ENCODE assay signal across 31 mouse cellular contexts in genomic region chr3:67232617-67233241, GRCm38 (mm10).
DNase-seq lines count a peak whose midpoint lies in the region; ATAC-seq and TF ChIP-seq lines count a peak whose summit lies in the region.
"Had no signal": no experiment of that assay in that cellular context is flagged by ENCODE, and none has a peak within 500 bp of the region (broad histone marks: within the 10 kb centered on the region; RNA-seq: fewer than 3 reads in every experiment).

No protein-coding gene starts in this region.

- 65% methylated on average over 3 of the region's 3 CpGs for WGBS in liver, adult 2 months
- 66% methylated on average over 3 of the region's 3 CpGs for WGBS in liver, postnatal 0 days (ENCODE audit: insufficient replicate concordance)
- WGBS in midbrain, embryonic 12.5 days = 20% methylated on average over 3 of the region's 3 CpGs
- 21% methylated on average over 3 of the region's 3 CpGs for WGBS in midbrain, embryonic 16.5 days

- H3K36me3 ChIP-seq in liver, adult 2 months (ENCODE audit: control insufficient read depth, insufficient read depth, low read length) = no peaks in the 10 kb centered on the region
- H3K36me3 ChIP-seq in liver, postnatal 0 days (replicated peaks; ENCODE audit: insufficient read depth, low read length) = no peaks in the 10 kb centered on the region
- H3K36me3 ChIP-seq in midbrain, embryonic 12.5 days = no peaks in the 10 kb centered on the region
- H3K36me3 ChIP-seq in midbrain, embryonic 16.5 days (ENCODE audit: control insufficient read depth, insufficient read depth, low read length) = no peaks in the 10 kb centered on the region
- H3K36me3 ChIP-seq: embryonic facial prominence, embryonic 10.5 days; embryonic facial prominence, embryonic 13.5 days; G1E; heart, embryonic 12.5 days; heart, embryonic 15.5 days; hindbrain, embryonic 10.5 days; hindbrain, embryonic 15.5 days had no signal

- no peaks in the 10 kb centered on the region for H3K4me1 ChIP-seq in liver, adult 2 months (ENCODE audit: control insufficient read depth, insufficient read depth, low read length)
- H3K4me1 ChIP-seq in liver, postnatal 0 days (ENCODE audit: insufficient read depth) = no peaks in the 10 kb centered on the region
- no peaks in the 10 kb centered on the region for H3K4me1 ChIP-seq in midbrain, embryonic 12.5 days
- H3K4me1 ChIP-seq in midbrain, embryonic 16.5 days (ENCODE audit: control insufficient read depth, insufficient read depth, low read length) = peaks cover 2% of the 10 kb centered on the region; the same call in 1 of the 2 replicates
- H3K4me1 ChIP-seq: embryonic facial prominence, embryonic 10.5 days; embryonic facial prominence, embryonic 13.5 days; heart, embryonic 12.5 days; heart, embryonic 15.5 days; hindbrain, embryonic 10.5 days; hindbrain, embryonic 15.5 days had no signal

- no peaks in the 10 kb centered on the region for H3K9me3 ChIP-seq in liver, postnatal 0 days (ENCODE audit: low read length)
- no peaks in the 10 kb centered on the region for H3K9me3 ChIP-seq in midbrain, embryonic 12.5 days
- H3K9me3 ChIP-seq in midbrain, embryonic 16.5 days (replicated peaks; ENCODE audit: control insufficient read depth, low read length, poor library complexity, severe bottlenecking) = no peaks in the 10 kb centered on the region
- H3K9me3 ChIP-seq: embryonic facial prominence, embryonic 10.5 days; embryonic facial prominence, embryonic 13.5 days; forebrain, embryonic 13.5 days; G1E; heart, embryonic 12.5 days; heart, embryonic 15.5 days; hindbrain, embryonic 10.5 days; hindbrain, embryonic 15.5 days had no signal

- H3K9ac ChIP-seq in liver, adult 2 months (ENCODE audit: low read depth, low read length) = no peak overlapping the region
- H3K9ac ChIP-seq in liver, postnatal 0 days (replicated peaks) = no peak overlapping the region
- H3K9ac ChIP-seq in midbrain, embryonic 12.5 days (replicated peaks) = no peak overlapping the region
- H3K9ac ChIP-seq in midbrain, embryonic 16.5 days (ENCODE audit: low read depth, low read length) = no peak overlapping the region
- H3K9ac ChIP-seq: embryonic facial prominence, embryonic 13.5 days; forebrain, embryonic 13.5 days; forebrain, postnatal 0 days; heart, embryonic 12.5 days; heart, embryonic 15.5 days; hindbrain, embryonic 15.5 days had no signal

- peak; percentile 2 for DNase-seq in embryo, embryonic 11 days
- no peak for DNase-seq in embryo, embryonic 9.5 days (ENCODE audit: extremely low spot score)
- DNase-seq in liver, adult 2 months (ENCODE audit: extremely low read depth, low read depth, low spot score) = peak; percentile 63
- no peak for DNase-seq in liver, postnatal 0 days
- DNase-seq in mesoderm, embryonic 11.5 days (ENCODE audit: low read depth, low spot score) = peak; percentile 5
- DNase-seq: adrenal gland, postnatal 10 days; adrenal gland, postnatal 36 days; B cell, adult 2 months; cerebellum, adult 11 months; cerebellum, adult 2 months; cerebellum, adult 9-11 months; cerebellum, postnatal 25 days; gastrocnemius, adult 2 months; gastrocnemius, postnatal 25 days; heart, adult 18-20 months; heart, postnatal 10 days; heart, postnatal 36 days had no signal

- H3K27me3 ChIP-seq in liver, adult 2 months (ENCODE audit: control insufficient read depth, insufficient read depth, low read length) = no peaks in the 10 kb centered on the region
- no peaks in the 10 kb centered on the region for H3K27me3 ChIP-seq in liver, postnatal 0 days (ENCODE audit: insufficient read depth, low read length)
- H3K27me3 ChIP-seq in midbrain, embryonic 12.5 days = no peaks in the 10 kb centered on the region
- no peaks in the 10 kb centered on the region for H3K27me3 ChIP-seq in midbrain, embryonic 16.5 days (ENCODE audit: control insufficient read depth, insufficient read depth, low read depth, low read length)
- H3K27me3 ChIP-seq: CH12.LX; embryonic facial prominence, embryonic 13.5 days; forebrain, embryonic 13.5 days; heart, embryonic 12.5 days; heart, embryonic 15.5 days; hindbrain, embryonic 15.5 days; Patski had no signal

- no peak overlapping the region for H3K4me2 ChIP-seq in liver, postnatal 0 days (ENCODE audit: low read depth, low read length)
- no peak overlapping the region for H3K4me2 ChIP-seq in midbrain, embryonic 12.5 days (replicated peaks)
- H3K4me2 ChIP-seq in midbrain, embryonic 16.5 days (ENCODE audit: low read length) = no peak overlapping the region
- H3K4me2 ChIP-seq: embryonic facial prominence, embryonic 13.5 days; forebrain, embryonic 13.5 days; heart, embryonic 12.5 days; heart, embryonic 15.5 days; hindbrain, embryonic 15.5 days had no signal

- no peak for TF ChIP-seq POLR2A in liver, adult 2 months (IDR thresholded peaks at IDR 0.05; ENCODE audit: extremely low read depth, insufficient read depth, low read length)

- no peak for TF ChIP-seq CTCF in liver, adult 2 months (IDR thresholded peaks at IDR 0.05; ENCODE audit: low read depth, low read length)
- TF ChIP-seq CTCF in liver, postnatal 0 days (IDR thresholded peaks at IDR 0.05; ENCODE audit: low read depth) = no peak

- ATAC-seq in liver, postnatal 0 days = no peak
- peak; percentile 62; the same call in 1 of the 2 replicates for ATAC-seq in midbrain, embryonic 12.5 days (ENCODE audit: low FRiP score, low read depth)
- ATAC-seq in midbrain, embryonic 16.5 days = no peak
- ATAC-seq: forebrain, embryonic 13.5 days; forebrain, postnatal 0 days; Patski had no signal

- no peak for TF ChIP-seq EP300 in liver, postnatal 0 days (IDR thresholded peaks at IDR 0.05; ENCODE audit: low read depth)

- no peak overlapping the region for H3K27ac ChIP-seq in liver, adult 2 months (replicated peaks; ENCODE audit: insufficient read depth, low read depth, low read length)
- no peak overlapping the region for H3K27ac ChIP-seq in liver, postnatal 0 days (ENCODE audit: low read depth)
- H3K27ac ChIP-seq in midbrain, embryonic 12.5 days (replicated peaks) = no peak overlapping the region
- H3K27ac ChIP-seq in midbrain, embryonic 16.5 days (ENCODE audit: low read length) = no peak overlapping the region
- H3K27ac ChIP-seq: embryonic facial prominence, embryonic 10.5 days; embryonic facial prominence, embryonic 13.5 days; forebrain, embryonic 13.5 days; gastrocnemius, adult 2 months; heart, embryonic 15.5 days; hindbrain, embryonic 10.5 days; hindbrain, embryonic 15.5 days had no signal

- H3K4me3 ChIP-seq in liver, adult 2 months (ENCODE audit: insufficient read depth, low read depth, low read length) = no peak overlapping the region
- H3K4me3 ChIP-seq in liver, postnatal 0 days (ENCODE audit: low read depth, low read length) = no peak overlapping the region
- no peak overlapping the region for H3K4me3 ChIP-seq in midbrain, embryonic 12.5 days
- no peak overlapping the region for H3K4me3 ChIP-seq in midbrain, embryonic 16.5 days (ENCODE audit: low read depth, low read length)
- H3K4me3 ChIP-seq: embryonic facial prominence, embryonic 10.5 days; embryonic facial prominence, embryonic 13.5 days; erythroblast, embryonic 14.5 days; forebrain, embryonic 13.5 days; gastrocnemius, adult 2 months; heart, embryonic 12.5 days; heart, embryonic 15.5 days; hindbrain, embryonic 10.5 days; hindbrain, embryonic 15.5 days had no signal

- no peaks in the 10 kb centered on the region for H3K79me2 ChIP-seq in liver, adult 2 months (ENCODE audit: control insufficient read depth, insufficient read depth, low read length)

Comparison
In these comparisons a context has a peak if more than half of its experiments do, and no peak if none do; other contexts are left out.
1. DNase-seq: peak in embryo, embryonic 11 days (single experiment), liver, adult 2 months (single experiment) and mesoderm, embryonic 11.5 days (single experiment); none in embryo, embryonic 9.5 days (single experiment) and liver, postnatal 0 days (single experiment).